Mouse (Mus musculus): Measurements from ENCODE around the gene Narf. TPM values are rescaled to one million over a fixed set of nuclear protein-coding genes. Genes with fewer than 3 reads are reported as not detected.
A peak's percentile ranks its signal among the peaks of the same experiment; 100 is the strongest.

Gene Narf
- total and polyA plus RNA-seq, 2 experiments from 2014 or later: 40.0 to 217 TPM

DNA sequence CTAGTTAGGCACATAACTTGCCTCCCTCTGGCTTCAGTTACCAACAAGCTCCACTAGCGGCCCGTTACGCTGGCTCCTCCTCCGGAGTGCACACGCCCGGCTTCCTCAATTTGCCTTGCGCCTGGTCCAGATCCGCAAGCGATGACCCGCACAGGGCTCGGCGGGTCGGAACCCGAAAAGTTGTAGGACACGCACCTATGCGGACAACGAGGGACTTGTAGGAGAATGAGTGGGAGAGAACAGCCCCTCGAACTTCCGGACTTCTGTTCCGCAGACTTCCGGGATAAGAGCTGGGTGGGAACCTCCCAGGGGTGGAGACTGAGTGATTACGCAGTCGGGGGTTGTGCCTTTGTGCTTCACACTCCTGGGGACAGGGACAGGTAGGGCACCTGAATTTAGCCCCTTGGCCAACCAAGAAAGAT, 8.0 kb upstream of the Narf start, which contains the start of gene Cybc1:
Cybc1 (minus strand) TSS at position 305 of the 422 bp plus-strand sequence.
- ATAC-seq (ENCODE audit: insufficient read depth, low read depth) (peak; percentile 84), DNase-seq (ENCODE audit: low spot score) (peak; percentile 80)
- Histone ChIP-seq H3K27ac (ENCODE audit: low read depth) (peak within 1 kb of the TSS; percentile 79), H3K9ac (replicated peaks; ENCODE audit: low read depth, low read length) (peak within 1 kb of the TSS; percentile 68), H3K27me3 (ENCODE audit: control insufficient read depth, insufficient read depth, low read length) (no peaks in the 10 kb centered on the region), H3K4me2 (ENCODE audit: low read depth, low read length) (peak within 1 kb of the TSS; percentile 90), H3K4me3 (ENCODE audit: low read depth, low read length) (peak within 1 kb of the TSS; percentile 77), H3K4me1 (ENCODE audit: control insufficient read depth, insufficient read depth) (peaks cover 9% of the 10 kb centered on the region), H3K36me3 (replicated peaks; ENCODE audit: control insufficient read depth, insufficient read depth, low read length) (peaks cover 26% of the 10 kb centered on the region), H3K9me3 (replicated peaks; ENCODE audit: control insufficient read depth, low read length) (no peaks in the 10 kb centered on the region)
- TF ChIP-seq CTCF (IDR thresholded peaks at IDR 0.05; ENCODE audit: low read depth) (no peak), EP300 (IDR thresholded peaks at IDR 0.05; ENCODE audit: low read depth) (no peak)
- WGBS: under 1% methylated on average over 23 of the region's 23 CpGs

DNA sequence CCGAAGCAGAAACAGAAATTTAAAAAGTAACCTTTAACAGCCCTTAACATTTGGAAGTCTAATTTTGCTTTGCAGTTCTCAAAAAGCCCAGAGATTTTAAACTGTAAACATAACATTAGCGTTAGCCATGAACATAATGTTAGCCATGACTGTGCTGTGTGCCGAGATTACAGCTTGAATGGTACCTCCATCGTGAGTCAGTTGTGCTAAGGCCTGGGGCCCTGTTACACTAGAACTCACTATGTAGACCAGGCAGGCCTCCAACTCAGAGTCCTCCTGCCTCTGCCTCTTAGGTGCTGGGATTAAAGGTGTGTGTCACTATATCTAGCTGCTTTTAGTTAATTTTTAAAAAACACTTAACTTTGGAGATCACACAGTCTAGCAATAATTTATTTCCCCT, 5.9 kb upstream of the Narf start:
- peak overlapping the region; percentile 59 for H3K27ac ChIP-seq (ENCODE audit: low read depth)
- H3K9ac ChIP-seq (replicated peaks; ENCODE audit: low read depth, low read length): no peak overlapping the region
- H3K4me3 ChIP-seq (ENCODE audit: low read depth, low read length): no peak overlapping the region
- DNase-seq (ENCODE audit: low spot score) (no peak), ATAC-seq (ENCODE audit: insufficient read depth, low read depth) (no peak)
- H3K36me3 ChIP-seq (replicated peaks; ENCODE audit: control insufficient read depth, insufficient read depth, low read length): peaks cover 5% of the 10 kb centered on the region; the same call in 1 of the 2 replicates
- no peak overlapping the region for H3K4me2 ChIP-seq (ENCODE audit: low read depth, low read length)
- H3K27me3 ChIP-seq (ENCODE audit: control insufficient read depth, insufficient read depth, low read length): no peaks in the 10 kb centered on the region
- peaks cover 15% of the 10 kb centered on the region for H3K4me1 ChIP-seq (ENCODE audit: control insufficient read depth, insufficient read depth)
- 81% methylated on average over 4 of the region's 4 CpGs for WGBS
- no peaks in the 10 kb centered on the region for H3K9me3 ChIP-seq (replicated peaks; ENCODE audit: control insufficient read depth, low read length)
- TF ChIP-seq CTCF (IDR thresholded peaks at IDR 0.05; ENCODE audit: low read depth): no peak
- no peak for TF ChIP-seq EP300 (IDR thresholded peaks at IDR 0.05; ENCODE audit: low read depth)

DNA sequence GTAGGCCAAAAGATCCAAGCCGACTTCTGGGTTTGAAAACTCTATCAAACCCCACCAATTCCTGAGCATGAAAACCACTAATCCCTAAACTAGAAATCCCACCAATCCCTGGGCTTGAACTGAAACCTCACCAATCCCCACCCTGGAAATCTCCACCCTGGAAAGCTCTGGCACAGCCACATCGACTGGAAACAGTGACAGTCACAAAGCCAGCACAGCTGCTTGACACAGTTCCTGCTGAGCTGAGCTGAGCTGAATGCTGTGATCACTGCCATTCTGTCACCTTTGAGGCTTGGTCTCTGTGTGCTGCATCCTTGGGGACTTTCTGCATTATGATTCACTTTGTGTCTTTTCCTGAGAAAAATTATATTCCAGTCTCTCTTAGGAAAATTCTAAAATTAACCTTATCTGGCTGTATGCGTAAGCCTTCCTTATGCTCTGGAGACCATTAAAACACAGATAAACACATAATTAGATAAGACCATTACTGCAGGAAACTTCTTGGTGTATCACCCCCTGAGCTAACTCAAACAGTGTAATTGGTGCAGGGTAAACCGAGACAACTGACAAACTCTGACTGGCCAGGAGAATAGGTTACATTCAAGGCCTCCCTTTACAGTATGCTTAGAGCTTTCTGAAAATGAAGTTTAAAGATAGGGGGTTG, 5.3 kb upstream of the Narf start:
- DNase-seq (ENCODE audit: low spot score): peak; percentile 64
- WGBS: 37% methylated on average over 4 of the region's 4 CpGs
- Histone ChIP-seq H3K27ac (ENCODE audit: low read depth) (peak overlapping the region; percentile 59), H3K9ac (replicated peaks; ENCODE audit: low read depth, low read length) (no peak overlapping the region), H3K4me1 (ENCODE audit: control insufficient read depth, insufficient read depth) (peaks cover 17% of the 10 kb centered on the region), H3K36me3 (replicated peaks; ENCODE audit: control insufficient read depth, insufficient read depth, low read length) (no peaks in the 10 kb centered on the region; the same call in 1 of the 2 replicates), H3K9me3 (replicated peaks; ENCODE audit: control insufficient read depth, low read length) (no peaks in the 10 kb centered on the region), H3K27me3 (ENCODE audit: control insufficient read depth, insufficient read depth, low read length) (no peaks in the 10 kb centered on the region), H3K4me3 (ENCODE audit: low read depth, low read length) (no peak overlapping the region), H3K4me2 (ENCODE audit: low read depth, low read length) (no peak overlapping the region)
- TF ChIP-seq CTCF (IDR thresholded peaks at IDR 0.05; ENCODE audit: low read depth) (no peak), EP300 (IDR thresholded peaks at IDR 0.05; ENCODE audit: low read depth) (no peak)
- no peak for ATAC-seq (ENCODE audit: insufficient read depth, low read depth)

DNA sequence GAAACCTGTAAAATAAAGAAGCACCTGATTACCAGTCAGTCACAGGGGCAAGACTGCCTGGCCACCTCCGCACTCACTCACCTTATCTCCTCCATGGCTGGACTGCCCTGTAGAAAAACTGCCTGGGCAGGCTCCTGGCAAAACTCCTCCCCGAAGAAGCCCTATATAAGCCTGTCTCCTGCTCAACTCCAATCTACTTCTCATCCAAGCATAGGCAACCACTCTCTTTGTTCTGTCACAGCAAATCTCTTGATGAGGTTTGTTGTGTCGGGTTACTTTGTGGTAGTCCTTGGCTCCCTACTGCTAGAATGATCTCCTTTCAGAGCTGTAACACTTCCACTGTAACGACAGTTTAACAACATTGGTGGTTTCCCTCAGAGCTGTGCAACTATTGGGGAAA, 4.3 kb upstream of the Narf start:
- Histone ChIP-seq H3K4me2 (ENCODE audit: low read depth, low read length) (no peak overlapping the region), H3K9ac (replicated peaks; ENCODE audit: low read depth, low read length) (no peak overlapping the region), H3K36me3 (replicated peaks; ENCODE audit: control insufficient read depth, insufficient read depth, low read length) (no peaks in the 10 kb centered on the region), H3K9me3 (replicated peaks; ENCODE audit: control insufficient read depth, low read length) (no peaks in the 10 kb centered on the region), H3K27ac (ENCODE audit: low read depth) (peak overlapping the region; percentile 7; the same call in 1 of the 2 replicates), H3K4me1 (ENCODE audit: control insufficient read depth, insufficient read depth) (peaks cover 16% of the 10 kb centered on the region), H3K4me3 (ENCODE audit: low read depth, low read length) (no peak overlapping the region), H3K27me3 (ENCODE audit: control insufficient read depth, insufficient read depth, low read length) (no peaks in the 10 kb centered on the region)
- no peak for ATAC-seq (ENCODE audit: insufficient read depth, low read depth)
- TF ChIP-seq EP300 (IDR thresholded peaks at IDR 0.05; ENCODE audit: low read depth) (no peak), CTCF (IDR thresholded peaks at IDR 0.05; ENCODE audit: low read depth) (no peak)
- WGBS: 20% methylated on average over 4 of the region's 4 CpGs
- no peak for DNase-seq (ENCODE audit: low spot score)

DNA sequence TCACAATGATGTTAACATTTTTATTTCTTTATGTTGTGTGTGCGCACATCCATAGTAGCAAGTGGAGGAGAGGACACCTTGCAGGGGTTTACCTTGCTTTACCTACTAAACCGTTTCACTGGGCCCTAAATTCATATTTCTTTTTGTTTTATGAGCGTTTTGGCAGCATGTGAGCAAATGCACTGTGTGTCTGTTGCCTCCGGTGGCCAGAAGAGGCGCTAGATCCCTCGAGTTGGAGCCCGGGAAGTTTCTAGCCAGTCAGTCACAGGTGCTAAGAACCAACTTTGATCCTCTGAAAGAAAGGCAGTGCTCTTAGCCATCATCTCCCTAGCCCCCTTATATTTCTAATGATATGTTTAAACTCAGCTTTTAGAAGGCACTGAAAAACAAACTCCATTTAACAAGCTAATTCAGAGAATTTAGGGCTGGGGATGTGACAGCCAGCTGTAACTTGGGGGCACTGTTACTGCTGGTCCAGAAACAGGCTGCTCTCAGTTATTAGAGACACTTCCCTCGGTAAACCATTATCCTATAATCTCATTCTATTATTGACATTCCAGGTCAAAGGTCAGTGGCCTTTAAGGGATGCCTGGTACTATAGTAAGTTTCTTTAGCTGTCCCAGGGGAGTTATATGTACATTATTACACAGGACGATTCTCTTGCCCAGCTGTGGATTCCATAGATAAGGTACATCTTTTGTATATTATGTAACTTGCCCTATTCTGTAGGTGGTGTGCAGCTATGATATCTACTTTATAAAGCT, 1.4 kb upstream of the Narf start:
- H3K4me1 ChIP-seq (ENCODE audit: control insufficient read depth, insufficient read depth): peaks cover 19% of the 10 kb centered on the region
- no peaks in the 10 kb centered on the region for H3K9me3 ChIP-seq (replicated peaks; ENCODE audit: control insufficient read depth, low read length)
- ATAC-seq (ENCODE audit: insufficient read depth, low read depth) (no peak), DNase-seq (ENCODE audit: low spot score) (no peak)
- no peak overlapping the region for H3K4me3 ChIP-seq (ENCODE audit: low read depth, low read length)
- 31% methylated on average over 9 of the region's 9 CpGs for WGBS
- H3K9ac ChIP-seq (replicated peaks; ENCODE audit: low read depth, low read length): no peak overlapping the region
- H3K27ac ChIP-seq (ENCODE audit: low read depth): peak overlapping the region; percentile 99
- H3K36me3 ChIP-seq (replicated peaks; ENCODE audit: control insufficient read depth, insufficient read depth, low read length): no peaks in the 10 kb centered on the region
- TF ChIP-seq EP300 (IDR thresholded peaks at IDR 0.05; ENCODE audit: low read depth) (no peak), CTCF (IDR thresholded peaks at IDR 0.05; ENCODE audit: low read depth) (peak; percentile 46)
- H3K27me3 ChIP-seq (ENCODE audit: control insufficient read depth, insufficient read depth, low read length): no peaks in the 10 kb centered on the region
- H3K4me2 ChIP-seq (ENCODE audit: low read depth, low read length): peak overlapping the region; percentile 73
